Mouse (Mus musculus): ENCODE measurements at regions not wholly inside any gene's neighbourhood (a gene's known extent, or its start where the extent isn't known, plus 50 kb on each side); places are given as distances from the start of the nearest gene placed in this dataset. TPM values are rescaled to one million over a fixed set of nuclear protein-coding genes. Genes with fewer than 3 reads are reported as not detected.

- no peak overlapping the region for H3K4me2 ChIP-seq (replicated peaks)
- no peak overlapping the region for H3K27ac ChIP-seq
- WGBS: 68% methylated on average over 4 of the region's 4 CpGs
- no peaks in the 10 kb centered on the region for H3K36me3 ChIP-seq
- no peak overlapping the region for H3K9ac ChIP-seq
- H3K4me3 ChIP-seq: no peak overlapping the region
- no peaks in the 10 kb centered on the region for H3K9me3 ChIP-seq
- no peaks in the 10 kb centered on the region for H3K4me1 ChIP-seq
- no peaks in the 10 kb centered on the region for H3K27me3 ChIP-seq
- ATAC-seq (ENCODE audit: low FRiP score, low read depth): no peak
These were observed 113.8 kb upstream of the Lrrn1 start for GRCm38 (mm10) chr6:107415766-107416165.

- ATAC-seq (ENCODE audit: low FRiP score, low read depth): no peak
- 33% methylated on average over 3 of the region's 3 CpGs for WGBS
These were observed 107.5 kb upstream of the Lrrn1 start for GRCm38 (mm10) chr6:107422091-107422490.

GRCm38 (mm10) chr6:107426529-107426928 is 103.0 kb upstream of the Lrrn1 start:
- H3K9ac ChIP-seq: no peak overlapping the region
- 88% methylated on average over 3 of the region's 3 CpGs for WGBS
- no peak overlapping the region for H3K4me3 ChIP-seq
- H3K4me1 ChIP-seq: no peaks in the 10 kb centered on the region
- no peaks in the 10 kb centered on the region for H3K27me3 ChIP-seq
- no peak overlapping the region for H3K27ac ChIP-seq
- no peak overlapping the region for H3K4me2 ChIP-seq (replicated peaks)
- H3K36me3 ChIP-seq: no peaks in the 10 kb centered on the region
- ATAC-seq (ENCODE audit: low FRiP score, low read depth): no peak
- H3K9me3 ChIP-seq: no peaks in the 10 kb centered on the region

More at GRCm38 (mm10) chr6:107422091-107422490, 107.5 kb upstream of the Lrrn1 start:
- Histone ChIP-seq H3K4me1 (no peaks in the 10 kb centered on the region), H3K9me3 (no peaks in the 10 kb centered on the region), H3K4me2 (replicated peaks) (no peak overlapping the region), H3K9ac (no peak overlapping the region), H3K27me3 (no peaks in the 10 kb centered on the region), H3K4me3 (no peak overlapping the region), H3K36me3 (no peaks in the 10 kb centered on the region), H3K27ac (no peak overlapping the region)

GRCm38 (mm10) chr6:107431033-107431432 is 98.5 kb upstream of the Lrrn1 start:
- no peak for ATAC-seq (ENCODE audit: low FRiP score, low read depth)
- 79% methylated on average over 4 of the region's 4 CpGs for WGBS
- Histone ChIP-seq H3K27ac (no peak overlapping the region), H3K36me3 (no peaks in the 10 kb centered on the region), H3K9ac (no peak overlapping the region), H3K27me3 (no peaks in the 10 kb centered on the region), H3K9me3 (no peaks in the 10 kb centered on the region), H3K4me1 (no peaks in the 10 kb centered on the region), H3K4me3 (no peak overlapping the region), H3K4me2 (replicated peaks) (no peak overlapping the region)

- Histone ChIP-seq H3K4me3 (no peak overlapping the region), H3K9me3 (no peaks in the 10 kb centered on the region), H3K9ac (no peak overlapping the region), H3K36me3 (no peaks in the 10 kb centered on the region), H3K27me3 (no peaks in the 10 kb centered on the region), H3K4me2 (replicated peaks) (no peak overlapping the region), H3K4me1 (no peaks in the 10 kb centered on the region), H3K27ac (no peak overlapping the region)
- ATAC-seq (ENCODE audit: low FRiP score, low read depth): no peak
- WGBS: 69% methylated on average over 1 of the region's 1 CpGs
These were observed 87.5 kb upstream of the Lrrn1 start for GRCm38 (mm10) chr6:107442058-107442457.

GRCm38 (mm10) chr6:107444336-107444735 is 85.2 kb upstream of the Lrrn1 start:
- no peak overlapping the region for H3K27ac ChIP-seq
- WGBS: 81% methylated on average over 3 of the region's 3 CpGs
- no peak overlapping the region for H3K4me2 ChIP-seq (replicated peaks)
- no peaks in the 10 kb centered on the region for H3K36me3 ChIP-seq
- H3K4me1 ChIP-seq: no peaks in the 10 kb centered on the region
- H3K9me3 ChIP-seq: no peaks in the 10 kb centered on the region
- no peaks in the 10 kb centered on the region for H3K27me3 ChIP-seq
- no peak overlapping the region for H3K4me3 ChIP-seq
- H3K9ac ChIP-seq: no peak overlapping the region
- ATAC-seq (ENCODE audit: low FRiP score, low read depth): no peak

- Histone ChIP-seq H3K36me3 (no peaks in the 10 kb centered on the region), H3K4me2 (replicated peaks) (no peak overlapping the region), H3K9ac (no peak overlapping the region), H3K9me3 (no peaks in the 10 kb centered on the region), H3K27me3 (no peaks in the 10 kb centered on the region), H3K27ac (no peak overlapping the region), H3K4me1 (no peaks in the 10 kb centered on the region), H3K4me3 (no peak overlapping the region)
- ATAC-seq (ENCODE audit: low FRiP score, low read depth): peak; percentile 84
- WGBS: 74% methylated on average over 1 of the region's 1 CpGs
These were observed 70.3 kb upstream of the Lrrn1 start for GRCm38 (mm10) chr6:107459220-107459619.

GRCm38 (mm10) chr6:107462440-107462839 is 67.1 kb upstream of the Lrrn1 start:
- H3K9me3 ChIP-seq: no peaks in the 10 kb centered on the region

GRCm38 (mm10) chr6:107473395-107473794 is 56.2 kb upstream of the Lrrn1 start:
- Histone ChIP-seq H3K9ac (no peak overlapping the region), H3K4me2 (replicated peaks) (no peak overlapping the region), H3K4me1 (no peaks in the 10 kb centered on the region), H3K27ac (no peak overlapping the region), H3K4me3 (no peak overlapping the region), H3K9me3 (no peaks in the 10 kb centered on the region), H3K36me3 (no peaks in the 10 kb centered on the region), H3K27me3 (no peaks in the 10 kb centered on the region)
- no peak for ATAC-seq (ENCODE audit: low FRiP score, low read depth)
- 77% methylated on average over 2 of the region's 2 CpGs for WGBS

More at GRCm38 (mm10) chr6:107462440-107462839, 67.1 kb upstream of the Lrrn1 start:
- Histone ChIP-seq H3K36me3 (no peaks in the 10 kb centered on the region), H3K27me3 (no peaks in the 10 kb centered on the region), H3K4me3 (no peak overlapping the region), H3K27ac (no peak overlapping the region), H3K4me1 (no peaks in the 10 kb centered on the region), H3K4me2 (replicated peaks) (no peak overlapping the region), H3K9ac (no peak overlapping the region)
- WGBS: 39% methylated on average over 2 of the region's 2 CpGs
- ATAC-seq (ENCODE audit: low FRiP score, low read depth): no peak

GRCm38 (mm10) chr6:107474125-107474524 is 55.4 kb upstream of the Lrrn1 start:
- no peaks in the 10 kb centered on the region for H3K4me1 ChIP-seq
- H3K36me3 ChIP-seq: no peaks in the 10 kb centered on the region
- no peaks in the 10 kb centered on the region for H3K27me3 ChIP-seq
- no peak overlapping the region for H3K27ac ChIP-seq
- no peak overlapping the region for H3K4me2 ChIP-seq (replicated peaks)
- no peaks in the 10 kb centered on the region for H3K9me3 ChIP-seq
- ATAC-seq (ENCODE audit: low FRiP score, low read depth): peak; percentile 64
- H3K4me3 ChIP-seq: no peak overlapping the region
- 81% methylated on average over 4 of the region's 4 CpGs for WGBS
- H3K9ac ChIP-seq: no peak overlapping the region

Small RNA genes lying in the stretch of these regions (microRNA-seq; reads per million reads assigned to microRNA genes)
- not detected for gene Gm27690

Data from limb, embryonic 13.5 days (tissue).